Mouse (Mus musculus): ENCODE measurements around the gene Wdr44. TPM values are rescaled to one million over a fixed set of nuclear protein-coding genes. Genes with fewer than 3 reads are reported as not detected.

Wdr44 gene
- polyA plus RNA-seq (2012; rRNA removed) = 1.1 and 1.3 TPM in 2 replicates

GRCm38 (mm10) chrX:23692722-23693442 is at the start of gene Wdr44:
Gene Wdr44 (plus strand): TSS chrX:23693051.

Other genes starting within 250 kb of the Wdr44 start
- gene Gm4907, start 189.5 kb downstream of the Wdr44 start, polyA plus RNA-seq (2012; rRNA removed) = not detected in 2 replicates